Mouse (Mus musculus) liver, postnatal 0 days (tissue): ENCODE results near the gene Sv2a.

Experiments
- CTCF ChIP-seq: sonication (generic); IDR thresholded peaks from 2 replicates; pipeline ENCODE4 v1.5.1; 2016; ENCODE audit warnings: antibody characterized with exemption, low read depth
- EP300 ChIP-seq: IDR thresholded peaks from 2 replicates; pipeline ENCODE4 v1.6.1; 2016; ENCODE audit warnings: antibody characterized with exemption, low read depth, mild to moderate bottlenecking

GRCm38 (mm10) chr3:96163040-96163439 lies 17.9 kb upstream of the Sv2a start:
- TF ChIP-seq CTCF, result no peak
- TF ChIP-seq EP300, result no peak
